Mouse (Mus musculus): Measurements from ENCODE around the gene Mcrip1. TPM values are rescaled to one million over a fixed set of nuclear protein-coding genes. Genes with fewer than 3 reads are reported as not detected.

Gene Mcrip1
- polyA plus RNA-seq, 1 experiment from 2014 or later: 218 TPM

DNA sequence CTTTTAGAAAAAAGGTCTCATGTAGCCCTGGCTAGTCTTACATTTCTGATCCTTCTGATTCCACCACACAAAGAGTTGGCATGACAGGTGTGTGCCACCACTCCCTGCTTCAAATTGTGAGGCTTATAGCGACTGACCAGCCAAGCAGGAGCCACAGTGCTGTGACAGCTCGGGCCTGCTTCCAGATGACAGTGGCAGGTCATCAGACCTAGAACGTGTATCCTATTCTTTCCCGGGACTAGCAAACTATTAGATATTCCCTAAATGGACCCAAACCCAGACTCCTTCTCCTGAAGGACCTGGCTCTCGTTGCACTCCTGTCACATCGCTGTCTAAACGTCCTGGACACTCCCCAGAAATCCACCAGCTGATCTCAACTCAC lies 750 bp downstream of the Mcrip1 start:
- H3K36me3 ChIP-seq (ENCODE audit: insufficient read depth, low read length): peaks cover 8% of the 10 kb centered on the region; the same call in 1 of the 2 replicates
- H3K4me2 ChIP-seq (ENCODE audit: low read length): peak overlapping the region; percentile 80
- no peak for DNase-seq (ENCODE audit: low spot score)
- 10% methylated on average over 7 of the region's 7 CpGs for WGBS
- H3K9me3 ChIP-seq (replicated peaks; ENCODE audit: low read length): no peaks in the 10 kb centered on the region
- H3K27me3 ChIP-seq (ENCODE audit: insufficient read depth, low read length): no peaks in the 10 kb centered on the region
- no peak for ATAC-seq (replicated peaks; ENCODE audit: low FRiP score, low read depth)
- H3K4me1 ChIP-seq (replicated peaks; ENCODE audit: insufficient read depth, low read length): peaks cover 17% of the 10 kb centered on the region
- peak overlapping the region; percentile 98 for H3K27ac ChIP-seq
- peak overlapping the region; percentile 87 for H3K4me3 ChIP-seq (replicated peaks; ENCODE audit: low read depth, low read length)
- TF ChIP-seq CTCF (IDR thresholded peaks at IDR 0.05; ENCODE audit: low read depth): no peak
- H3K9ac ChIP-seq (ENCODE audit: low read depth, low read length): peak overlapping the region; percentile 98

DNA sequence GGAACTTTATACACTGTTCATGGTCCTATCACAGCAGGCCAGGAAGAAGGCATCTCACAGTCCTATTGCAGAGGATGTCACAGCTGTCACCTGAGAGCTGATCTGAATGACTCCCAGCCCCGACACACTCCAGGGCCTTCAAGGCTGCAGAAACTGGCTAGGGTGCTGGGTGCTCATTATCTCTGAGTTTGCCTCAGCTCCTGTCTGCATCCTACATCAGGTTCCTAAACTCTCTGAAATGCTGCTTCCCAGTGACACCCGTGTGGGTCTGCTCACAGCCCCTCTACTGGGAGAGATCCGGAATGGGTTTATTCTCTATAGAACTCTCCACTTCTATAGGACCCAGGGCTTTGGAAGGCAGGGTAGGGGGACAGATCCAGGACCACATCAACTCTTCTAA lies 1.3 kb downstream of the Mcrip1 start:
- Histone ChIP-seq H3K36me3 (ENCODE audit: insufficient read depth, low read length) (peaks cover 13% of the 10 kb centered on the region), H3K27ac (peak overlapping the region; percentile 15; the same call in 1 of the 2 replicates), H3K9ac (ENCODE audit: low read depth, low read length) (no peak overlapping the region), H3K9me3 (replicated peaks; ENCODE audit: low read length) (no peaks in the 10 kb centered on the region), H3K27me3 (ENCODE audit: insufficient read depth, low read length) (no peaks in the 10 kb centered on the region), H3K4me1 (replicated peaks; ENCODE audit: insufficient read depth, low read length) (peaks cover 17% of the 10 kb centered on the region), H3K4me2 (ENCODE audit: low read length) (peak overlapping the region; percentile 80), H3K4me3 (replicated peaks; ENCODE audit: low read depth, low read length) (no peak overlapping the region)
- no peak for DNase-seq (ENCODE audit: low spot score)
- no peak for ATAC-seq (replicated peaks; ENCODE audit: low FRiP score, low read depth)
- WGBS: 72% methylated on average over 3 of the region's 3 CpGs
- no peak for TF ChIP-seq CTCF (IDR thresholded peaks at IDR 0.05; ENCODE audit: low read depth)

DNA sequence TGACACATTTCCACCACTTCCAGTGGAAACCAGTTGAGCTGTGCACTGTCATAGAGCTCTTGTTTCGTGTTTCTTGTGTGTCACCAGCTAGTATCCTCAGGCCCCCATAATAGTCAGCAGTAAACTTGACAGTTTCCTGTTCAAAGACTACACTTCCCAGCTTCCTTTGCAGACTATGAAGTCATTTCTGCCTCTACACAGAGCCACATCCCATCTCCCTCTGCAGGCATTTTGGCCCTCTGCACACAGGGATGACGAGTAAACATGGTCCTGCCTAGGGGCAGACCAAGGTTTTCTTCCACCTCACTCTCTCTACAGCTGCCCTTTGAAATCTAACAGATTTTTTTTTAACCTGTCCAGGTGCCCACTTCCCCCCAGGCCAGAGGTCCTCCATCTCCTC lies 2.1 kb downstream of the Mcrip1 start:
- DNase-seq (ENCODE audit: low spot score): peak; percentile 71
- H3K9ac ChIP-seq (ENCODE audit: low read depth, low read length): no peak overlapping the region
- no peaks in the 10 kb centered on the region for H3K9me3 ChIP-seq (replicated peaks; ENCODE audit: low read length)
- H3K4me2 ChIP-seq (ENCODE audit: low read length): peak overlapping the region; percentile 2; the same call in 1 of the 2 replicates
- no peaks in the 10 kb centered on the region for H3K27me3 ChIP-seq (ENCODE audit: insufficient read depth, low read length)
- peak overlapping the region; percentile 15; the same call in 1 of the 2 replicates for H3K27ac ChIP-seq
- peaks cover 17% of the 10 kb centered on the region for H3K4me1 ChIP-seq (replicated peaks; ENCODE audit: insufficient read depth, low read length)
- TF ChIP-seq CTCF (IDR thresholded peaks at IDR 0.05; ENCODE audit: low read depth): peak; percentile 48; the same call in 1 of the 2 replicates
- 51% methylated on average over 2 of the region's 2 CpGs for WGBS
- no peak for ATAC-seq (replicated peaks; ENCODE audit: low FRiP score, low read depth)
- peaks cover 21% of the 10 kb centered on the region for H3K36me3 ChIP-seq (ENCODE audit: insufficient read depth, low read length)
- H3K4me3 ChIP-seq (replicated peaks; ENCODE audit: low read depth, low read length): no peak overlapping the region

DNA sequence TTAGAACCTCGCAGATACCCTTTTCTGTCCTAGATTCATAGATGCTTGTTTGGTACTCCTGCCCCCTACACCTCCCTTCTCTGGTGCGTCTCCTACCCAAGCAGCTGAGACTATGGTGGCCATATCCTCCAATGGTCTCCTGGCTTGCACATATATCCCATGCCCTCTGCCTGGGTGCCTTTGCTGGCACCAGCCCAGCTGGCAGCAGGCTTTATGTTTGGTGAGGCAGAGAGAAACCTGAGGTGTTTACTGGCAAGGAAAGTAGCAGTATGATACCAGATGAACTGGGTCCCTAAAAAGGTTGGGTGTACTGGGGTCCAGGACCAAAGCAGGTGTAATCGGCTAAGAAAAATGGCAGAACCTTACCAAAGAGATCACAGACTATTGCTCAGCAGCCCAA lies 3.6 kb downstream of the Mcrip1 start:
- no peak overlapping the region for H3K4me3 ChIP-seq (replicated peaks; ENCODE audit: low read depth, low read length)
- no peaks in the 10 kb centered on the region for H3K9me3 ChIP-seq (replicated peaks; ENCODE audit: low read length)
- DNase-seq (ENCODE audit: low spot score) (no peak), ATAC-seq (replicated peaks; ENCODE audit: low FRiP score, low read depth) (no peak)
- no peak overlapping the region for H3K4me2 ChIP-seq (ENCODE audit: low read length)
- WGBS: 95% methylated on average over 3 of the region's 3 CpGs
- H3K27ac ChIP-seq: no peak overlapping the region
- H3K9ac ChIP-seq (ENCODE audit: low read depth, low read length): no peak overlapping the region
- TF ChIP-seq CTCF (IDR thresholded peaks at IDR 0.05; ENCODE audit: low read depth): no peak
- H3K36me3 ChIP-seq (ENCODE audit: insufficient read depth, low read length): peaks cover 24% of the 10 kb centered on the region
- no peaks in the 10 kb centered on the region for H3K27me3 ChIP-seq (ENCODE audit: insufficient read depth, low read length)
- peaks cover 17% of the 10 kb centered on the region for H3K4me1 ChIP-seq (replicated peaks; ENCODE audit: insufficient read depth, low read length)

DNA sequence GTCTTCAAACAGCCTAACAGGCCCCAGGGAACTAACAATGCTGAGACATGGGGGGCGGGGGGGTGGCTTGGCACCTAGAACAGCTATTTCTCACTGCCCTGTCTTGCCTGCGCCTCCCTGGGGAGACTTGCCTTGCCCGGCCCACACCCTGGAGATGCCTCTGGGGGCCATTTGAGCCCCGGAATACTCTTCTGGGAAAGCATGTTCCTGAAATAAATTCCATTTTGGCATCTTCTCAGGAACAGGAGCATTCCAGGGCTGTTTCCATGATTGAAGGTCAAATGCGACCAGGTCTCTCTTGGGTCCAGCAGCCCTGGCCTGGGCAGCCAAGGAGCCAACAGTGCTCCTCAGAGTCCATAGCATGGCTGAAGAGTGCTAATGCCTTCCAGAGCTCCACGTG lies 7.2 kb downstream of the Mcrip1 start:
- H3K27ac ChIP-seq: 0 out of 2 replicates have a peak overlapping the region, but pooled peaks have one; percentile 93
- no peak for ATAC-seq (replicated peaks; ENCODE audit: low FRiP score, low read depth)
- no peak for TF ChIP-seq CTCF (IDR thresholded peaks at IDR 0.05; ENCODE audit: low read depth)

DNA sequence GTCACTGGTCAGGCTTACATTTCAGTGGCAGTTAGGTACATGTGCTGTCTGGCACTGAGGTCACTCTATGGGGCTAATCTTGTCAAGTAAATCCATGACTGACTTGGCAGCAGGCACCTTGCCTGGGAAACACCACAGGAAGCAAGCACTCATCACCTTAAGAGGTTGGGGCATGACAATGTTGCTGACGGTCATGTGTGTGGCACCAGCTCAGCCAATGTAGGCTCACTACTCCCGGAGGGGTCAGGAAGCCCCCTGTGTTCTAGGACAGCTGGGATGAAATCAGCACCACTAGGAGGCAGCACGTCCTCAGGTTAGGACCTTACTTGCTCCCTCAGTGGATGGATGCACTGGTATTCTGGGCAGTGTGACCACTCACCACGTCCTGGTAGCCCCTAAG lies 7.6 kb downstream of the Mcrip1 start:
- ATAC-seq (replicated peaks; ENCODE audit: low FRiP score, low read depth) (no peak), DNase-seq (ENCODE audit: low spot score) (no peak)
- TF ChIP-seq CTCF (IDR thresholded peaks at IDR 0.05; ENCODE audit: low read depth): peak; percentile 61
- Histone ChIP-seq H3K9me3 (replicated peaks; ENCODE audit: low read length) (no peaks in the 10 kb centered on the region), H3K4me1 (replicated peaks; ENCODE audit: insufficient read depth, low read length) (peaks cover 22% of the 10 kb centered on the region; the same call in 1 of the 2 replicates), H3K4me2 (ENCODE audit: low read length) (no peak overlapping the region), H3K36me3 (ENCODE audit: insufficient read depth, low read length) (peaks cover 24% of the 10 kb centered on the region), H3K27me3 (ENCODE audit: insufficient read depth, low read length) (no peaks in the 10 kb centered on the region), H3K27ac (peak overlapping the region; percentile 93), H3K9ac (ENCODE audit: low read depth, low read length) (no peak overlapping the region), H3K4me3 (replicated peaks; ENCODE audit: low read depth, low read length) (no peak overlapping the region)
- WGBS: 53% methylated on average over 4 of the region's 4 CpGs

More for the DNA sequence above, 7.2 kb downstream of the Mcrip1 start:
- peaks cover 24% of the 10 kb centered on the region for H3K36me3 ChIP-seq (ENCODE audit: insufficient read depth, low read length)
- WGBS: 83% methylated on average over 6 of the region's 6 CpGs
- no peaks in the 10 kb centered on the region for H3K27me3 ChIP-seq (ENCODE audit: insufficient read depth, low read length)
- H3K4me3 ChIP-seq (replicated peaks; ENCODE audit: low read depth, low read length): no peak overlapping the region
- H3K9me3 ChIP-seq (replicated peaks; ENCODE audit: low read length): no peaks in the 10 kb centered on the region
- H3K4me2 ChIP-seq (ENCODE audit: low read length): no peak overlapping the region
- H3K9ac ChIP-seq (ENCODE audit: low read depth, low read length): no peak overlapping the region
- peaks cover 22% of the 10 kb centered on the region; the same call in 1 of the 2 replicates for H3K4me1 ChIP-seq (replicated peaks; ENCODE audit: insufficient read depth, low read length)
- DNase-seq (ENCODE audit: low spot score): no peak
